Mouse (Mus musculus) neural tube, embryonic 14.5 days (tissue): ENCODE measurements around the gene Arf3. TPM values are rescaled to one million over a fixed set of nuclear protein-coding genes. Genes with fewer than 3 reads are reported as not detected.
A peak's percentile ranks its signal among the peaks of the same experiment; 100 is the strongest.

ENCODE experiments used
- ATAC-seq: fragments of 200-750 bp; cut with Nextera tagmentation; 2 replicates; pipeline ENCODE4 v1.8.0; 2017; ENCODE audit warnings: low read depth, mild to moderate bottlenecking, moderate TSS enrichment, moderate library complexity
- H3K27ac ChIP-seq: fragments of 300-500 bp; sonication (generic); 2 replicates; pipeline ENCODE4 v1.5.1; 2014; ENCODE audit warnings: low read depth, mild to moderate bottlenecking, control low read depth, low read length, moderate library complexity, mixed read lengths
- H3K27me3 ChIP-seq: fragments of 300-500 bp; sonication (generic); 2 replicates; pipeline ENCODE4 v1.6.1; 2014; ENCODE audit warnings: low read length; ENCODE audit not compliant: control insufficient read depth, insufficient read depth
- H3K36me3 ChIP-seq: fragments of 300-500 bp; sonication (generic); 2 replicates; pipeline ENCODE4 v1.6.1; 2014; ENCODE audit warnings: low read length, mixed read lengths; ENCODE audit not compliant: control insufficient read depth, insufficient read depth
- H3K4me1 ChIP-seq: fragments of 300-500 bp; sonication (generic); 2 replicates; pipeline ENCODE4 v1.6.1; 2014; ENCODE audit warnings: low read length; ENCODE audit not compliant: control insufficient read depth, insufficient read depth
- H3K4me2 ChIP-seq: fragments of 300-500 bp; sonication (generic); 2 replicates; pipeline ENCODE4 v1.6.1; 2014; ENCODE audit warnings: mild to moderate bottlenecking, low read depth, low read length, control low read depth
- H3K4me3 ChIP-seq: fragments of 300-500 bp; sonication (generic); 2 replicates; pipeline ENCODE4 v1.5.1; 2014; ENCODE audit warnings: low read depth, low read length, control low read depth, mixed read lengths
- H3K9ac ChIP-seq: fragments of 300-500 bp; sonication (generic); replicated peaks from 2 replicates; pipeline ENCODE4 v1.6.1; 2014; ENCODE audit warnings: low read depth, mild to moderate bottlenecking, control low read depth, low read length, mixed read lengths
- H3K9me3 ChIP-seq: fragments of 300-500 bp; sonication (generic); 2 replicates; pipeline ENCODE4 v1.6.1; 2016; ENCODE audit warnings: low read length; ENCODE audit not compliant: control insufficient read depth
- WGBS: fragments of 180-500 bp; shearing (Covaris S2); extraction: QIAGEN DNeasy Blood & Tissue Kit; methylation state at CpG from one replicate; pipeline ENCODE4 v1.1.7; 2014; 5-methylcytosine and 5-hydroxymethylcytosine counted together
- polyA plus RNA-seq: library from polyadenylated mRNA; unstranded; fragments of >200 nt; fragmentation: Nextera tagmentation; extraction: Ambion mirVana; gene quantifications from 2 replicates; pipeline ENCODE4 v1.2.1, GENCODE M21; 2014

Gene Arf3
- polyA plus RNA-seq, 1 experiment from 2014 or later = 66.3 TPM

DNA sequence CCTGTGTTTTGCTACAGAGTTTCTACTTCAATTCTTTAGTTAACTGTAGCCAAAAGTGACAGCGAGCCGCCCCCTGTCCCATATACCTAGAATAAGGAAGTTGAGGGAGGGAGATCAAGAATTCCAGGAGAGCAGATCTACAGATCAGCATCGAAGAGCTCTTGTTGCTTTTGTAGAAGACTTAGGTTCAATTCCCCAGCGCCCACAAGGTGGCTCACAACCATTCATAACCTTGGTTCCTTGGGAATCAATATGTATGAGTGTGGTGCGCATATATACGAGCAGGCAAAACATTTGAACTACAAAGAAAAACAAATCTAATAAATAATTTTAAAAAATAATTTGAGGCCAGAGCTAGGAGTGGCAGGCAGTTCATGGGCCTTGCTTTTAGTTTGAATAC, 18.2 kb upstream of the Arf3 start:
- peaks cover 8% of the 10 kb centered on the region for H3K4me1 ChIP-seq
- 22% methylated on average over 6 of the region's 6 CpGs for WGBS
- no peak overlapping the region for H3K27ac ChIP-seq
- no peak overlapping the region for H3K4me3 ChIP-seq
- H3K9me3 ChIP-seq = no peaks in the 10 kb centered on the region
- no peak for ATAC-seq
- no peak overlapping the region for H3K4me2 ChIP-seq
- H3K27me3 ChIP-seq = peaks cover 48% of the 10 kb centered on the region
- no peak overlapping the region for H3K9ac ChIP-seq
- H3K36me3 ChIP-seq = no peaks in the 10 kb centered on the region

DNA sequence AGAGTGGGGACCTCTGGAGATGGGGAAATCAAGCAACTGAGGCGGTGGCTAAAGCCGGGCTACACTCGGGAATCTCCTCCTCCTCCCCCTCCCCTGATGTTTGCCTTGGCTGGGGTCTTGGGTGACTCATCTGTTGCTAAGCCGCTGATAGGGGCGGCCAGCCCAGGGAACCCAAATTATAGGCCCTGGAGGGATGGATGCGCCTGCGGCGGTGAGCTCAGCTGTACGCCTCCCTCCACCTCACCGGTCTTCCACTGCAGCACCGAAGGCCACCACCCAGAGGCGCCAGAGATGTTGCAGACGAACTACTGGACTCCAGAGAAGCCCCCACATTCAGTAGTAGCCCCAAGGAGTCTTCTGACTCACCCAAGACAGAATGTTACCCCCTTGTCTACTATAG, 17.6 kb upstream of the Arf3 start:
- no peak overlapping the region for H3K9ac ChIP-seq
- H3K27ac ChIP-seq = no peak overlapping the region
- H3K27me3 ChIP-seq = peaks cover 54% of the 10 kb centered on the region
- no peak overlapping the region for H3K4me3 ChIP-seq
- H3K9me3 ChIP-seq = no peaks in the 10 kb centered on the region
- WGBS = 2% methylated on average over 13 of the region's 13 CpGs
- H3K36me3 ChIP-seq = no peaks in the 10 kb centered on the region
- peaks cover 8% of the 10 kb centered on the region for H3K4me1 ChIP-seq
- H3K4me2 ChIP-seq = no peak overlapping the region
- no peak for ATAC-seq

DNA sequence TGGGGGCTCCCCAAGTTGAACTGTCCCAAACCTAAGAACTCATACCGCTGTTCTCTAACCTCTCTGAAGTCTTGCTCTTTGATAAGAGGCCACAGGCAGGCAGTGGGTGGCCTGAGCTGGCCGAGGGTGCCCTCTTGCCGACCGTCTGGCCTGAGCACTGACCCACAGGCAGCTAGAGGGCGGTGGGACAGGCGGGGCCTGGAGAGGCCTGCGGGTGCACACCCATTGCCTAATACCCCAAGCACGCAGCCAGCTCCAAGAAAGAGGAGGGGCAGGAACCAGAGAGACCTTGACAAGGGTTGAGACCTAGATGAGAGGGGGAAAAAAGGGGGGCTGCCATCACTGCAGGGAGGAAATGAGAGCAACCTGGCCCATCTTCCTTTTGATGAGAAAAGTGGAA, 17.1 kb upstream of the Arf3 start:
- Histone ChIP-seq H3K36me3 (no peaks in the 10 kb centered on the region), H3K4me3 (no peak overlapping the region), H3K9ac (no peak overlapping the region), H3K27ac (no peak overlapping the region), H3K4me1 (peaks cover 8% of the 10 kb centered on the region), H3K27me3 (peaks cover 57% of the 10 kb centered on the region), H3K9me3 (no peaks in the 10 kb centered on the region), H3K4me2 (no peak overlapping the region)
- no peak for ATAC-seq
- 3% methylated on average over 8 of the region's 8 CpGs for WGBS

- H3K9me3 ChIP-seq = no peaks in the 10 kb centered on the region
- H3K27me3 ChIP-seq = peaks cover 70% of the 10 kb centered on the region
- no peaks in the 10 kb centered on the region for H3K36me3 ChIP-seq
- H3K4me3 ChIP-seq = no peak overlapping the region
- no peak overlapping the region for H3K4me2 ChIP-seq
- no peak overlapping the region for H3K9ac ChIP-seq
- peaks cover 8% of the 10 kb centered on the region for H3K4me1 ChIP-seq
- ATAC-seq = no peak
- WGBS = 4% methylated on average over 8 of the region's 11 CpGs
- H3K27ac ChIP-seq = no peak overlapping the region
These were observed 15.8 kb upstream of the Arf3 start for GRCm38 (mm10) chr15:98778806-98779205.

DNA sequence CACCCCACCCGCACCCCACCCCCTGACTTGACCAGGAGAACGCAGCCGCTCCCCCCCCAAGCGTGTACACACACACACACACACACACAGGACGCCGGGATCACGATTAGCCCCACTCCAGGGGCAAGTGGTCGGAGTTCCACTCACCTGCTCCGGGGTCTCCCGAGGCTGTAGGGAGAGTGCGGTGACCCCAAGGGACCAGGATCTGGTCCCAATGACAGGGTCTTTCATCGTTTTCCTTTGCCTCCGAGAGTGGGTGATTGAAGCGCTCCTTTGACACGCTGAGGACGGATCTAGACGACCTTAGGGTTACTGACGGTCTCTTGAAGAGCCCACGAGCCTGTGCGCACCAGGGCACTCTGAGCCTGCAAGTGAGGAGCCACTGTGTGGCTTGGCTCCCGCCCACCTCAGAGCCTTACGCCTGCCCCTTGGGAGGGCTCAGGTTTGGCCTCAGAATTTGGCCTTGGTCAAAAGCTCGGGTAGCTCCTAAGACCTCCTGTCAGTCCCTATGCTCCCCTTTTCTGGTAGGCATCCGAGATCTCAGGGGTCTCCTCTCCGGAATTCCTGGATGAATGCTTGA, 15.3 kb upstream of the Arf3 start:
- H3K4me1 ChIP-seq = peaks cover 8% of the 10 kb centered on the region
- whole genome bisulfite sequencing = under 1% methylated on average over 25 of the region's 25 CpGs
- peak overlapping the region; percentile 17; the same call in 1 of the 2 replicates for H3K4me2 ChIP-seq
- no peak for ATAC-seq
- H3K27ac ChIP-seq = no peak overlapping the region
- no peaks in the 10 kb centered on the region for H3K9me3 ChIP-seq
- H3K9ac ChIP-seq = no peak overlapping the region
- no peaks in the 10 kb centered on the region for H3K36me3 ChIP-seq
- H3K4me3 ChIP-seq = peak overlapping the region; percentile 15; the same call in 1 of the 2 replicates
- peaks cover 72% of the 10 kb centered on the region for H3K27me3 ChIP-seq

- no peak for ATAC-seq
These were observed 14.7 kb upstream of the Arf3 start, which contains the start of gene Wnt10b for GRCm38 (mm10) chr15:98777762-98778161. Gene Wnt10b (minus strand): TSS chr15:98778150.

GRCm38 (mm10) chr15:98777005-98777616, 14.1 kb upstream of the Arf3 start:
- Histone ChIP-seq H3K4me1 (peaks cover 13% of the 10 kb centered on the region), H3K9me3 (no peaks in the 10 kb centered on the region), H3K4me2 (no peak overlapping the region; the same call in 1 of the 2 replicates), H3K36me3 (no peaks in the 10 kb centered on the region), H3K4me3 (peak overlapping the region; percentile 15; the same call in 1 of the 2 replicates), H3K9ac (no peak overlapping the region), H3K27ac (no peak overlapping the region), H3K27me3 (peaks cover 84% of the 10 kb centered on the region)
- WGBS = 4% methylated on average over 19 of the region's 19 CpGs
- ATAC-seq = no peak

More at GRCm38 (mm10) chr15:98777762-98778161, 14.7 kb upstream of the Arf3 start, which contains the start of gene Wnt10b:
- Histone ChIP-seq H3K36me3 (no peaks in the 10 kb centered on the region), H3K4me1 (peaks cover 8% of the 10 kb centered on the region), H3K27me3 (peaks cover 77% of the 10 kb centered on the region), H3K4me3 (peak within 1 kb of the TSS; percentile 15; the same call in 1 of the 2 replicates), H3K9me3 (no peaks in the 10 kb centered on the region), H3K4me2 (peak within 1 kb of the TSS; percentile 17; the same call in 1 of the 2 replicates), H3K27ac (no peak within 1 kb of the TSS), H3K9ac (no peak within 1 kb of the TSS)
- 0% methylated on average over 31 of the region's 33 CpGs for WGBS

DNA sequence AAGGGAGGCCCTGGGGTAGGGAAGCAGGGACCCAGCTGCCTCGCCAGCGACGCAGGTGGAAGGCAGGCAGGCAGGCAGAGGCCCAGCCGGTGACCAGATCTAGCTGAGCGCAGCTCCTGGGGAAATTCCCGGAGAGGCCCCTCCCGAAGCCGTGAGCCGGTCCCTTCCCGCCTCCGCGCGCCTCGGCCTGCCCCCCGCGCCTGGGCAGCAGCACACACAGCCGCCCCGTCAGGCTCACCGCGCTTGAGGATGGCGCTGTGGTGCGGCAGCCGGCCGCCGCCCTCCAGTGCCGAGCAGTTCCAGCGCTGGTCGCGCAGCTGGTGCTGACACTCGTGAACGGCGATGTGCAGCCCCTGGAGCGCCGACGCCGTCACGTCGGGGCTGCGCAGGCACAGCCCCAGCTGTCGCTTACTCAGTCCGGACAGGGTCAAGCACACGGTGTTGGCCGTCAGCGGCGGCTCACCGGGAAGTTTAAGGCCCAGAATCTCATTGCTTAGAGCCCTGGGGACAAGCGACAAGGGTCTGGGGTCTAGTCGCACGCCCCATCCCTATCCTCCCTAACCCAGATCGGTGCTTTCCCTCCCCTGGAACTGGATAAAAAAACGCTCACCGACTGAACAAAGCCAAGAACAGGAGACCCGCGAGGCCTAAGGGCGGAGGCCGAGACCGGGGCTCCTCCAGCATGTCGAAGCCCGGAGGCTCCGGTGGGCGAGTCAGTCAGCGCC, 13.4 kb upstream of the Arf3 start:
- under 1% methylated on average over 62 of the region's 62 CpGs for WGBS
- no peak overlapping the region for H3K9ac ChIP-seq
- peak; percentile 66 for ATAC-seq

GRCm38 (mm10) chr15:98775533-98775932, 12.5 kb upstream of the Arf3 start:
- Histone ChIP-seq H3K27me3 (peaks cover 86% of the 10 kb centered on the region), H3K36me3 (no peaks in the 10 kb centered on the region), H3K4me1 (peaks cover 13% of the 10 kb centered on the region), H3K4me3 (no peak overlapping the region), H3K9me3 (no peaks in the 10 kb centered on the region), H3K9ac (no peak overlapping the region), H3K27ac (no peak overlapping the region), H3K4me2 (no peak overlapping the region)
- WGBS = 2% methylated on average over 5 of the region's 5 CpGs
- ATAC-seq = no peak

More for the DNA sequence above, 13.4 kb upstream of the Arf3 start:
- Histone ChIP-seq H3K9me3 (no peaks in the 10 kb centered on the region), H3K36me3 (no peaks in the 10 kb centered on the region), H3K4me1 (peaks cover 13% of the 10 kb centered on the region), H3K4me2 (peak overlapping the region; percentile 31; the same call in 1 of the 2 replicates), H3K4me3 (peak overlapping the region; percentile 25), H3K27me3 (peaks cover 87% of the 10 kb centered on the region), H3K27ac (no peak overlapping the region)
